Comparison of ENCODE assay signal across 8 mouse cellular contexts in the genomic region with DNA sequence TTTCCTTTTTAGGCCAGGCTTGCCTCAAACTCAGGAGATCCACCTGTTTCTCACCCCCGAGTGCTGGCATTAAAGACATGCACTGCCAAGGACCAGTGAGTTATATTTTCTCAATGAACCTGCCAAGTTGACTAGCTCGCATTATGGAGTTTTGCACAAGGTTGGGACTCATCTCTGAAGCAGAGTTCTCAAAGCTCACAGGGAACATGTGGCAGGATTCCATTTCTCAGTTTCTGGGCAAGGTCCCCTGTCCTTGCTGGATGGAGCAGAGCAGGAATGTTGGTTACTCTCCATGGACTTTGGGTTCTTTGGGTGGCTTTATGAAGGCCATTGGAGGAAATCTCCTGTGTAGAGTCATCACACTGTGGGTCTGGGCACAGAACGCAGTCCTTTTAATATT. TPM values are rescaled to one million over a fixed set of nuclear protein-coding genes. Genes with fewer than 3 reads are reported as not detected.
DNase-seq lines count a peak whose midpoint lies in the region; ATAC-seq and TF ChIP-seq lines count a peak whose summit lies in the region.

No protein-coding gene starts in this region.

- no peaks in the 10 kb centered on the region for H3K27me3 ChIP-seq in heart, embryonic 15.5 days
- H3K27me3 ChIP-seq in hindbrain, embryonic 15.5 days: no peaks in the 10 kb centered on the region
- peaks cover 16% of the 10 kb centered on the region; the same call in 1 of the 2 replicates for H3K27me3 ChIP-seq in midbrain, embryonic 12.5 days

- no peaks in the 10 kb centered on the region for H3K36me3 ChIP-seq in heart, embryonic 15.5 days
- no peaks in the 10 kb centered on the region for H3K36me3 ChIP-seq in hindbrain, embryonic 15.5 days
- no peaks in the 10 kb centered on the region for H3K36me3 ChIP-seq in midbrain, embryonic 12.5 days

- peak overlapping the region; percentile 84 for H3K4me2 ChIP-seq in heart, embryonic 15.5 days
- peak overlapping the region; percentile 81 for H3K4me2 ChIP-seq in hindbrain, embryonic 15.5 days
- peak overlapping the region; percentile 66 for H3K4me2 ChIP-seq in midbrain, embryonic 12.5 days (replicated peaks)

- no peak for ATAC-seq in heart, embryonic 15.5 days (replicated peaks; ENCODE audit: insufficient number of reproducible peaks, insufficient read depth, low FRiP score, low read depth)
- ATAC-seq in hindbrain, embryonic 15.5 days (ENCODE audit: low FRiP score, low read depth): no peak
- no peak for ATAC-seq in midbrain, embryonic 12.5 days (ENCODE audit: low FRiP score, low read depth)

- H3K9me3 ChIP-seq in heart, embryonic 15.5 days (replicated peaks): no peaks in the 10 kb centered on the region
- no peaks in the 10 kb centered on the region for H3K9me3 ChIP-seq in hindbrain, embryonic 15.5 days
- H3K9me3 ChIP-seq in midbrain, embryonic 12.5 days: no peaks in the 10 kb centered on the region

- 89% methylated on average over 3 of the region's 3 CpGs for WGBS in heart, embryonic 15.5 days
- 29% methylated on average over 3 of the region's 3 CpGs for WGBS in bone marrow, adult 2 months
- WGBS in hindbrain, embryonic 15.5 days: 84% methylated on average over 3 of the region's 3 CpGs
- WGBS in midbrain, embryonic 12.5 days: 89% methylated on average over 3 of the region's 3 CpGs

- H3K4me1 ChIP-seq in heart, embryonic 15.5 days (replicated peaks): peaks cover 6% of the 10 kb centered on the region; the same call in 1 of the 2 replicates
- H3K4me1 ChIP-seq in bone marrow, adult 2 months (ENCODE audit: control insufficient read depth, insufficient read depth, low read length): peaks cover 3% of the 10 kb centered on the region
- H3K4me1 ChIP-seq in hindbrain, embryonic 15.5 days (replicated peaks): peaks cover 8% of the 10 kb centered on the region; the same call in 1 of the 2 replicates
- H3K4me1 ChIP-seq in midbrain, embryonic 12.5 days: no peaks in the 10 kb centered on the region

- peak overlapping the region; percentile 52; the same call in 1 of the 2 replicates for H3K9ac ChIP-seq in heart, embryonic 15.5 days
- H3K9ac ChIP-seq in hindbrain, embryonic 15.5 days: no peak overlapping the region
- H3K9ac ChIP-seq in midbrain, embryonic 12.5 days (replicated peaks): no peak overlapping the region

- no peak for TF ChIP-seq CTCF in bone marrow, adult 2 months (IDR thresholded peaks at IDR 0.05; ENCODE audit: control insufficient read depth, insufficient read depth, low read length)

- H3K27ac ChIP-seq in heart, embryonic 15.5 days: no peak overlapping the region
- H3K27ac ChIP-seq in bone marrow, adult 2 months (ENCODE audit: control insufficient read depth, insufficient read depth, low read depth, low read length, poor library complexity): peak overlapping the region; percentile 58
- no peak overlapping the region for H3K27ac ChIP-seq in hindbrain, embryonic 15.5 days (replicated peaks)
- no peak overlapping the region for H3K27ac ChIP-seq in midbrain, embryonic 12.5 days (replicated peaks)

- H3K4me3 ChIP-seq in heart, embryonic 15.5 days: peak overlapping the region; percentile 56
- H3K4me3 ChIP-seq in bone marrow, adult 2 months (replicated peaks; ENCODE audit: control insufficient read depth, low read depth, low read length): peak overlapping the region; percentile 92
- H3K4me3 ChIP-seq in hindbrain, embryonic 15.5 days: peak overlapping the region; percentile 40; the same call in 1 of the 2 replicates
- H3K4me3 ChIP-seq in midbrain, embryonic 12.5 days: peak overlapping the region; percentile 35; the same call in 1 of the 2 replicates

- intact Hi-C loops in heart, postnatal 14 days (cut with DNase I): no loop called here

- DNase-seq in heart, postnatal 14 days: no peak
- DNase-seq in right cerebral cortex, adult 18-20 months: no peak
- DNase-seq in thymus, postnatal 4 days: no peak
- DNase-seq in left cerebral cortex, adult 18-20 months (ENCODE audit: low spot score in 2 of 2): no peak

- no peak for TF ChIP-seq POLR2A in bone marrow, adult 2 months (IDR thresholded peaks at IDR 0.05; ENCODE audit: borderline replicate concordance, control insufficient read depth, low read depth, low read length)

RNA-seq across cellular contexts. Expression of a gene that starts 0.5 kb away (rescaled TPM):
- polyA plus RNA-seq in heart, embryonic 15.5 days (2015; fragmentation: Nextera tagmentation; extraction: Ambion mirVana): not detected in 2 replicates
- not detected for total RNA-seq in heart, postnatal 14 days (2021)
- not detected in 2 replicates for polyA plus RNA-seq in bone marrow, adult 2 months (2011; ENCODE audit: insufficient read depth, insufficient read length, low replicate concordance, missing spikeins)
- not detected in 2 replicates for polyA plus RNA-seq in hindbrain, embryonic 15.5 days (2015; fragmentation: Nextera tagmentation; extraction: Ambion mirVana)
- polyA plus RNA-seq in midbrain, embryonic 12.5 days (2016; fragmentation: Nextera tagmentation; extraction: Ambion mirVana): not detected in 2 replicates
- total RNA-seq in left cerebral cortex, adult 18-20 months (2021): not detected

RNA-seq across cellular contexts. Expression of a gene that starts 0.7 kb away (rescaled TPM):
- polyA plus RNA-seq in heart, embryonic 15.5 days (2015; fragmentation: Nextera tagmentation; extraction: Ambion mirVana): 7.0 and 12.0 TPM in 2 replicates
- total RNA-seq in heart, postnatal 14 days (2021): 10 to 100 TPM in 1 of 2 experiments, 1 to 10 TPM in 1; 10.0 to 12.4 TPM
- polyA plus RNA-seq in bone marrow, adult 2 months (2011; ENCODE audit: insufficient read depth, insufficient read length, low replicate concordance, missing spikeins): 23.5 and 45.8 TPM in 2 replicates
- 7.4 and 7.9 TPM in 2 replicates for polyA plus RNA-seq in hindbrain, embryonic 15.5 days (2015; fragmentation: Nextera tagmentation; extraction: Ambion mirVana)
- 6.4 and 6.8 TPM in 2 replicates for polyA plus RNA-seq in midbrain, embryonic 12.5 days (2016; fragmentation: Nextera tagmentation; extraction: Ambion mirVana)
- total RNA-seq in left cerebral cortex, adult 18-20 months (2021): 10 to 100 TPM; 18.5 to 20.8 TPM

RNA-seq across cellular contexts. Expression of a gene that starts 10.6 kb away (rescaled TPM):
- 4.7 and 11.6 TPM in 2 replicates for polyA plus RNA-seq in heart, embryonic 15.5 days (2015; fragmentation: Nextera tagmentation; extraction: Ambion mirVana)
- total RNA-seq in heart, postnatal 14 days (2021): 10 to 100 TPM; 23.2 to 24.0 TPM
- polyA plus RNA-seq in bone marrow, adult 2 months (2011; ENCODE audit: insufficient read depth, insufficient read length, low replicate concordance, missing spikeins): 60.1 and 94.6 TPM in 2 replicates
- 4.8 and 6.6 TPM in 2 replicates for polyA plus RNA-seq in hindbrain, embryonic 15.5 days (2015; fragmentation: Nextera tagmentation; extraction: Ambion mirVana)
- polyA plus RNA-seq in midbrain, embryonic 12.5 days (2016; fragmentation: Nextera tagmentation; extraction: Ambion mirVana): 4.2 and 6.1 TPM in 2 replicates
- total RNA-seq in left cerebral cortex, adult 18-20 months (2021): 10 to 100 TPM; 15.6 to 19.9 TPM

RNA-seq across cellular contexts. Expression of a gene that starts 14.9 kb away (rescaled TPM):
- polyA plus RNA-seq in heart, embryonic 15.5 days (2015; fragmentation: Nextera tagmentation; extraction: Ambion mirVana): 0.13 TPM in 1 of 2 replicates, not detected in the other
- 1 to 10 TPM; 1.5 to 2.3 TPM for total RNA-seq in heart, postnatal 14 days (2021)
- not detected in 2 replicates for polyA plus RNA-seq in bone marrow, adult 2 months (2011; ENCODE audit: insufficient read depth, insufficient read length, low replicate concordance, missing spikeins)
- polyA plus RNA-seq in hindbrain, embryonic 15.5 days (2015; fragmentation: Nextera tagmentation; extraction: Ambion mirVana): not detected in 2 replicates
- not detected in 2 replicates for polyA plus RNA-seq in midbrain, embryonic 12.5 days (2016; fragmentation: Nextera tagmentation; extraction: Ambion mirVana)
- total RNA-seq in left cerebral cortex, adult 18-20 months (2021): 1 to 10 TPM; 1.4 TPM

RNA-seq across cellular contexts. Expression of a gene that starts 22.9 kb away (rescaled TPM):
- 1.3 and 2.7 TPM in 2 replicates for polyA plus RNA-seq in heart, embryonic 15.5 days (2015; fragmentation: Nextera tagmentation; extraction: Ambion mirVana)
- total RNA-seq in heart, postnatal 14 days (2021): 1 to 10 TPM; 4.7 to 6.0 TPM
- polyA plus RNA-seq in bone marrow, adult 2 months (2011; ENCODE audit: insufficient read depth, insufficient read length, low replicate concordance, missing spikeins): 48.0 and 67.4 TPM in 2 replicates
- polyA plus RNA-seq in hindbrain, embryonic 15.5 days (2015; fragmentation: Nextera tagmentation; extraction: Ambion mirVana): 9.0 and 9.9 TPM in 2 replicates
- polyA plus RNA-seq in midbrain, embryonic 12.5 days (2016; fragmentation: Nextera tagmentation; extraction: Ambion mirVana): 4.1 and 5.0 TPM in 2 replicates
- total RNA-seq in left cerebral cortex, adult 18-20 months (2021): 1 to 10 TPM; 1.5 to 2.2 TPM

Comparison
In these comparisons a context has a peak if more than half of its experiments do, and no peak if none do; other contexts are left out.
1. H3K4me3 ChIP-seq: peak in every context shown above with its lines; median percentile 92 in bone marrow, adult 2 months; 56 in heart, embryonic 15.5 days; 40 in hindbrain, embryonic 15.5 days; 35 in midbrain, embryonic 12.5 days.